Mouse (Mus musculus): ENCODE data around the gene Abhd12b.

DNA sequence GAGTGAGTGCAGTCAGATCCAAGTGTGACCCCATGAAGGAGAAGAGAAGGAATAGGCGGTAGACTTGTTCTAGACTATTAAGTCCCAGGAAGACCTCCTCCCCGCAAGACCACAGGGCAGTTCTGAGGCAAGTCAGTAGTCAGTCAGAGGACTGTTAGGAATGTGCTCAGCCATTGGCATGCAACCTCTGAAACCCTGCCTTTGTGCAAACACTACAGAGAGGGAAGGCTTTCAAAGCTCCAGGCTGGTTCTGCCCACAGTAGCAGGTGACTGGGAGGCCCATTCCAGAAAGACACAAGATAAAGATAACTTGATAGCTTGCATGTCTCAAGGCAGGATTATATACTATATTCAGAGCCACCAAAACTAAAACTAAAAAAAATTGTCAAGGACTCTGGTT lies 77.4 kb downstream of the Abhd12b start, which contains the start of gene Pygl:
- no peak for TF ChIP-seq CTCF (IDR thresholded peaks at IDR 0.05; ENCODE audit: low read depth)
- no peak for TF ChIP-seq EP300 (optimal IDR thresholded peaks at IDR 0.05)

Measured in stomach, postnatal 0 days (tissue).